ENCODE assay signal across 15 mouse cellular contexts in genomic region chr3:144447917-144448316, GRCm38 (mm10).
"Had no signal": no experiment of that assay in that cellular context is flagged by ENCODE, and none has a peak within 500 bp of the region (broad histone marks: within the 10 kb centered on the region; RNA-seq: fewer than 3 reads in every experiment).

No protein-coding gene starts in this region.

- H3K9ac ChIP-seq: intestine, embryonic 15.5 days; limb, embryonic 12.5 days; lung, embryonic 15.5 days; stomach, embryonic 15.5 days had no signal

- H3K4me3 ChIP-seq: intestine, embryonic 15.5 days; layer of hippocampus, adult 2 months; limb, embryonic 12.5 days; lung, embryonic 15.5 days; stomach, embryonic 15.5 days had no signal

- H3K36me3 ChIP-seq: intestine, embryonic 15.5 days had no signal

- H3K27ac ChIP-seq: intestine, embryonic 15.5 days; layer of hippocampus, adult 2 months; limb, embryonic 12.5 days; lung, embryonic 15.5 days; stomach, embryonic 15.5 days had no signal

- H3K4me1 ChIP-seq: intestine, embryonic 15.5 days; limb, embryonic 12.5 days; lung, embryonic 15.5 days; stomach, embryonic 15.5 days had no signal

- H3K4me2 ChIP-seq: intestine, embryonic 15.5 days; limb, embryonic 12.5 days; lung, embryonic 15.5 days; midbrain, embryonic 11.5 days; stomach, embryonic 15.5 days had no signal

- H3K27me3 ChIP-seq: intestine, embryonic 15.5 days; limb, embryonic 12.5 days; lung, embryonic 15.5 days; stomach, embryonic 15.5 days had no signal

- DNase-seq: kidney, adult 18-20 months; kidney, postnatal 10 days; kidney, postnatal 4 days; right cerebral cortex, adult 18-20 months; right cerebral cortex, postnatal 4 days; spleen, adult 18-20 months; thymus, adult 2 months; thymus, postnatal 36 days had no signal

- H3K9me3 ChIP-seq: intestine, embryonic 15.5 days; limb, embryonic 12.5 days; lung, embryonic 15.5 days; stomach, embryonic 15.5 days had no signal

- ATAC-seq: intestine, embryonic 15.5 days; midbrain, embryonic 16.5 days had no signal
